Mouse (Mus musculus): ENCODE data around the gene Serpina1f. TPM values are rescaled to one million over a fixed set of nuclear protein-coding genes. Genes with fewer than 3 reads are reported as not detected.

Gene Serpina1f
- polyA plus RNA-seq (2014; fragmentation: Illumina TruSeq; extraction: RNeasy Lipid Tissue Mini Kit (QIAGEN cat#74804); ENCODE audit: low read depth, low replicate concordance) = not detected

GRCm38 (mm10) chr12:103695429-103695828 lies at the start of gene Serpina1f:
TSS of gene Serpina1f (minus strand) at chr12:103695529.

DNA sequence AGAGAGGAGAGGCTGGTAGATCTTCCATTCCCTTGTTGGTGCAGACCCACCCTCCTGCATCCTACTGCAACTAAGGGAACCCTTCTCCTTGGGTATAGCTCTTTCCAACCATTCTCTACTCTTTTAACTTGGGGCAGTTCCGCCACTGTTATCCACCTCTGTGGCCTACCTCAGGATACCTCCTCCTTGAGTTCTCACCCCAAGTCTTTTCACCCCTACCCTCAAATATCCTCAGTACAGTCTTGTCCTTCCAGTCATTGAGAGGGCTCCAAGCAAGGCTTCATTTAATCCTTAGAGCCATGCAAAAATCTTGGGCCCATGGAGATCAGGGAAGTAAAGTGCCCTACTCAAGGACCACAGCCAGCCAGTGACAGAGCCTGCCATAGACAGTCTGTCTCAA lies 19.3 kb downstream of the Serpina1f start, which contains the start of gene Serpina16:
TSS of gene Serpina16 (minus strand) at position 101 of the 400 bp plus-strand sequence.

GRCm38 (mm10) chr12:103656848-103657626 lies 38.3 kb downstream of the Serpina1f start, which contains the start of gene Serpina6:
TSS of gene Serpina6 (minus strand) at chr12:103657212.

Other genes starting within 250 kb of the Serpina1f start
- 0.58 TPM for gene Ifi27l2b, start 238.3 kb downstream of the Serpina1f start, polyA plus RNA-seq (2014; fragmentation: Illumina TruSeq; extraction: RNeasy Lipid Tissue Mini Kit (QIAGEN cat#74804); ENCODE audit: low read depth, low replicate concordance)
- gene Ppp4r4, start 163.2 kb downstream of the Serpina1f start, polyA plus RNA-seq (2014; fragmentation: Illumina TruSeq; extraction: RNeasy Lipid Tissue Mini Kit (QIAGEN cat#74804); ENCODE audit: low read depth, low replicate concordance) = 0.31 TPM
- gene Serpina10, start 64.1 kb downstream of the Serpina1f start, polyA plus RNA-seq (2014; fragmentation: Illumina TruSeq; extraction: RNeasy Lipid Tissue Mini Kit (QIAGEN cat#74804); ENCODE audit: low read depth, low replicate concordance) = not detected
- gene Serpina6, start 38.3 kb downstream of the Serpina1f start, polyA plus RNA-seq (2014; fragmentation: Illumina TruSeq; extraction: RNeasy Lipid Tissue Mini Kit (QIAGEN cat#74804); ENCODE audit: low read depth, low replicate concordance) = not detected
- not detected for gene Serpina16, start 19.4 kb downstream of the Serpina1f start, polyA plus RNA-seq (2014; fragmentation: Illumina TruSeq; extraction: RNeasy Lipid Tissue Mini Kit (QIAGEN cat#74804); ENCODE audit: low read depth, low replicate concordance)
- 5.6 TPM for gene Serpina1d, start 78.1 kb upstream of the Serpina1f start, polyA plus RNA-seq (2014; fragmentation: Illumina TruSeq; extraction: RNeasy Lipid Tissue Mini Kit (QIAGEN cat#74804); ENCODE audit: low read depth, low replicate concordance)
- 6.7 TPM for gene Serpina1b, start 134.8 kb upstream of the Serpina1f start, polyA plus RNA-seq (2014; fragmentation: Illumina TruSeq; extraction: RNeasy Lipid Tissue Mini Kit (QIAGEN cat#74804); ENCODE audit: low read depth, low replicate concordance)
- gene Serpina1a, start 168.0 kb upstream of the Serpina1f start, polyA plus RNA-seq (2014; fragmentation: Illumina TruSeq; extraction: RNeasy Lipid Tissue Mini Kit (QIAGEN cat#74804); ENCODE audit: low read depth, low replicate concordance) = 3.4 TPM
- gene Serpina1c, start 209.4 kb upstream of the Serpina1f start, polyA plus RNA-seq (2014; fragmentation: Illumina TruSeq; extraction: RNeasy Lipid Tissue Mini Kit (QIAGEN cat#74804); ENCODE audit: low read depth, low replicate concordance) = 6.7 TPM

Measured in heart, adult 10 weeks (tissue).